Mouse (Mus musculus) thymus, adult 2 months (tissue): ENCODE measurements around the gene Gm572. TPM values are rescaled to one million over a fixed set of nuclear protein-coding genes. Genes with fewer than 3 reads are reported as not detected.

ENCODE experiments used
- DNase-seq: peaks from one replicate; pipeline ENCODE4 v3.0.0; 2021
- H3K27ac ChIP-seq: fragments of 200-500 bp; 2 replicates; pipeline ENCODE4 v1.5.1; 2012; ENCODE audit warnings: low read length, control low read depth; ENCODE audit not compliant: control insufficient read depth, insufficient read depth
- H3K27me3 ChIP-seq: fragments of 200-500 bp; 2 replicates; pipeline ENCODE4 v1.6.1; 2012; ENCODE audit warnings: mild to moderate bottlenecking, low read length, moderate library complexity, mixed read lengths; ENCODE audit not compliant: control insufficient read depth, insufficient read depth
- H3K36me3 ChIP-seq: fragments of 200-500 bp; 2 replicates; pipeline ENCODE4 v1.6.1; 2012; ENCODE audit warnings: mild to moderate bottlenecking, low read length, moderate library complexity; ENCODE audit not compliant: control insufficient read depth, insufficient read depth
- H3K4me1 ChIP-seq: fragments of 200-500 bp; replicated peaks from 2 replicates; pipeline ENCODE4 v1.6.1; 2012; ENCODE audit warnings: low read length; ENCODE audit not compliant: control insufficient read depth, insufficient read depth
- H3K4me3 ChIP-seq: fragments of 200-500 bp; 2 replicates; pipeline ENCODE4 v1.5.1; 2012; ENCODE audit warnings: mild to moderate bottlenecking, low read length, control low read depth, moderate library complexity; ENCODE audit not compliant: control insufficient read depth, insufficient read depth
- CTCF ChIP-seq: fragments of 200-500 bp; IDR thresholded peaks from 2 replicates; pipeline ENCODE4 v1.5.1; 2012; ENCODE audit warnings: mild to moderate bottlenecking, control low read depth, low read length, moderate library complexity, borderline replicate concordance; ENCODE audit not compliant: control insufficient read depth, poor library complexity, insufficient read depth; ENCODE audit errors: extremely low read depth
- POLR2A ChIP-seq: fragments of 200-500 bp; IDR thresholded peaks from 2 replicates; pipeline ENCODE4 v1.6.1; 2012; ENCODE audit warnings: mild to moderate bottlenecking, low read length, control low read depth, moderate library complexity; ENCODE audit not compliant: control insufficient read depth, poor library complexity, insufficient read depth; ENCODE audit errors: extremely low read depth
- WGBS: fragments of 180-500 bp; shearing (Covaris S2); methylation state at CpG from one replicate; pipeline ENCODE4 v1.1.7; 2018; 5-methylcytosine and 5-hydroxymethylcytosine counted together
- polyA plus RNA-seq: library from polyadenylated mRNA; depleted of rRNA; stranded (reverse); fragments of >200 nt; gene quantifications from 2 replicates; pipeline ENCODE4 v1.2.3, GENCODE M21; 2012; rRNA removed

Gm572 gene
- polyA plus RNA-seq, 1 experiment, result 0.31 TPM

DNA sequence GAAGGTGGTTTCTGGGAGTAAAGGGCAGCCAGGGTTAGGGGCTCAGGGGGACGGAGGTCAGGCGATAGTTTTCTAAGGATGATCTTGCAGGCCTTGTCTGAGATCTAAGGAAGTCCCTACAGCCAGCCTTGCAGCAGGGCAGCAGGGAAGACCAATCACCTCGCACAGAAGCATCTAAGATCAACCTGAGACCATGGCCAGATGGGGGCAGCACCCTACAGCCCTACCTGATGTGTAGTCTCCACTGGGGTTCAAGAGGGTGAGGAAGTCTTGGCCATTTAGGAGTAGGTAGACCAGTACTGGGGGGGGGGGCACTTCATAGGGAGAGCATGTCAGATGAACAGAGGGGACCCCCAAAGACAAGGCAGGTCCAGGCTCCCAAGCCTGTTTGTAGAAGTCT lies 72.3 kb downstream of the Gm572 start:
- H3K4me1 ChIP-seq, result no peaks in the 10 kb centered on the region
- TF ChIP-seq CTCF (no peak), POLR2A (no peak)
- no peak overlapping the region for H3K27ac ChIP-seq
- WGBS, result 69% methylated on average over 3 of the region's 3 CpGs
- H3K4me3 ChIP-seq, result no peak overlapping the region
- no peaks in the 10 kb centered on the region for H3K36me3 ChIP-seq
- peak; percentile 8 for DNase-seq
- no peaks in the 10 kb centered on the region for H3K27me3 ChIP-seq

Other genes with a start within 250 kb of the Gm572 start
- gene Ubiad1, start 198.5 kb upstream of the Gm572 start, polyA plus RNA-seq, result 20.0 and 22.6 TPM in 2 replicates
- 25.0 and 31.5 TPM in 2 replicates for gene Mtor, start 194.7 kb upstream of the Gm572 start, polyA plus RNA-seq
- gene Angptl7, start 142.9 kb upstream of the Gm572 start, polyA plus RNA-seq, result 1.9 and 2.4 TPM in 2 replicates
- gene Exosc10, start 84.9 kb upstream of the Gm572 start, polyA plus RNA-seq, result 69.1 and 73.4 TPM in 2 replicates
- 98.7 and 110 TPM in 2 replicates for gene Srm, start 51.8 kb upstream of the Gm572 start, polyA plus RNA-seq
- gene Masp2, start 40.8 kb upstream of the Gm572 start, polyA plus RNA-seq, result 3.8 and 4.0 TPM in 2 replicates
- gene Tardbp, start 16.3 kb upstream of the Gm572 start, polyA plus RNA-seq, result 217 and 252 TPM in 2 replicates
- gene Casz1, start 161.1 kb downstream of the Gm572 start, polyA plus RNA-seq, result 5.3 and 5.8 TPM in 2 replicates